Mouse (Mus musculus): ENCODE data around the gene Speer4e. TPM values are rescaled to one million over a fixed set of nuclear protein-coding genes. Genes with fewer than 3 reads are reported as not detected.

Speer4e gene
- polyA plus RNA-seq (2015; fragmentation: Illumina TruSeq; extraction: RNeasy Lipid Tissue Mini Kit (QIAGEN cat#74804); ENCODE audit: insufficient read depth, low replicate concordance) = not detected

DNA sequence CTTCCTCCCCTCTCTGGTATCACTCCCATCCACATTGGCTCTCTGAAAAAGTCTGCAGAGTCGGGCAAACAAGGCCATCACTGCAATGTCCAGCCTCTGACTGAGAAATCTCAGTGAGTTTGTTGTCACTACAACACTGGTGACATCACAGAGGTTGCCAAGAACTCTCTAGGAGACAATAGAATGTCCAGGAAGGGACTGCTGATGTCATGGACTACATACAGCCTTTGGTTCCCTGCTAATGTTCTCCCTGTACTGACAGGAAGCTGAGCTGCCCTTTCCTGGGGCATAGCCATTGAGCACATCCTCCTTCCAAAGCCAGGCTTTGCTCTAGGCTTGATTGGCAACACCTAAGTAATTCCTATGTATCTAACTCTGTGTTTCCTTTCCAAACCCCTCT lies at the start of gene Speer4e:
TSS of gene Speer4e (minus strand) at position 101 of the 400 bp plus-strand sequence.

DNA sequence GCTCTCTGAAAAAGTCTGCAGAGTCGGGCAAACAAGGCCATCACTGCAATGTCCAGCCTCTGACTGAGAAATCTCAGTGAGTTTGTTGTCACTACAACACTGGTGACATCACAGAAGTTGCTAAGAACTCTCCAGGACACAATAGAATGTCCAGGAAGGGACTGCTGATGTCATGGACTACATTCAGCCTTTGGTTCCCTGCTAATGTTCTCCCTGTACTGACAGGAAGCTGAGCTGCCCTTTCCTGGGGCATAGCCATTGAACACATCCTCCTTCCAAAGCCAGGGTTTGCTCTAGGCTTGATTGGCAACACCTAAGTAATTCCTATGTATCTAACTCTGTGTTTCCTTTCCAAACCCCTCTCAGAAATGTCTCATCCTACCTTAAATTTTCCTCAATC lies 40.6 kb upstream of the Speer4e start, which contains the start of gene Gm10354:
TSS of gene Gm10354 (minus strand) at position 101 of the 400 bp plus-strand sequence.

DNA sequence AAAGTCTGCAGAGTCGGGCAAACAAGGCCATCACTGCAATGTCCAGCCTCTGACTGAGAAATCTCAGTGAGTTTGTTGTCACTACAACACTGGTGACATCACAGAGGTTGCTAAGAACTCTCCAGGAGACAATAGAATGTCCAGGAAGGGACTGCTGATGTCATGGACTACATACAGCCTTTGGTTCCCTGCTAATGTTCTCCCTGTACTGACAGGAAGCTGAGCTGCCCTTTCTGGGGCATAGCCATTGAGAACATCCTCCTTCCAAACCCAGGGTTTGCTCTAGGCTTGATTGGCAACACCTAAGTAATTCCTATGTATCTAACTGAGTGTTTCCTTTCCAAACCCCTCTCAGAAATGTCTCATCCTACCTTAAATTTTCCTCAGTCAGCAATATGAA lies 23.4 kb downstream of the Speer4e start, which contains the start of gene Gm9758:
TSS of gene Gm9758 (minus strand) at position 101 of the 400 bp plus-strand sequence.

Other genes with a start within 250 kb of the Speer4e start
- not detected for gene Gm9758, start 23.5 kb downstream of the Speer4e start, polyA plus RNA-seq (2015; fragmentation: Illumina TruSeq; extraction: RNeasy Lipid Tissue Mini Kit (QIAGEN cat#74804); ENCODE audit: insufficient read depth, low replicate concordance)
- gene Gm10354, start 40.5 kb upstream of the Speer4e start, polyA plus RNA-seq (2015; fragmentation: Illumina TruSeq; extraction: RNeasy Lipid Tissue Mini Kit (QIAGEN cat#74804); ENCODE audit: insufficient read depth, low replicate concordance) = not detected
- gene Gm17019, start 94.6 kb upstream of the Speer4e start, polyA plus RNA-seq (2015; fragmentation: Illumina TruSeq; extraction: RNeasy Lipid Tissue Mini Kit (QIAGEN cat#74804); ENCODE audit: insufficient read depth, low replicate concordance) = not detected

Data from spleen, adult 10 weeks (tissue).